Mouse (Mus musculus) erythroblast, embryonic 14.5 days (primary cell): Measurements from ENCODE around the gene Gm49361.

Experiments
- GATA1 ChIP-seq: IDR thresholded peaks from 2 replicates; pipeline ENCODE4 v1.6.1; 2012; ENCODE audit warnings: low read length, inconsistent platforms, mixed read lengths
- TAL1 ChIP-seq: IDR thresholded peaks from 3 replicates; pipeline ENCODE4 v1.6.1; 2012; ENCODE audit warnings: low read length, inconsistent platforms, mixed read lengths

DNA sequence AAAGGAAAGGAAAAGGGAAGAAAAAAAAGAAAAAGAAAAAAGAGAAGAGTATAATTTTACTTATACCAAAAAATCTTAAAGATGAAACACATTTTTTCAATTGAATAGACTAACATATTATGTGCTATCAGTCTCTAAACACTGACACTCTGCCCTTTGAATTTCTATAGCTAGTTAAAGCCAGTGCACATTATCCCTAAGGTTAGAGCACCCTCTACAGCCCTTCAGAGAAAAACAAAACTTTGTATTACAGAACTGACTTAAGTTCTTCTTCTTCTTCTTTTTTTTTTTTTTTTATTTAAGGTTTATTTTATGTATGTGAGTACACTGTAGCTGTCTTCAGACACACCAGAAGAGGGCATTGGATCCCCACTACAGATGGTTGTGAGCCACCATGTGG is 96.4 kb downstream of the Gm49361 start:
- TF ChIP-seq GATA1 (no peak), TAL1 (no peak)
